Mouse (Mus musculus) brain, embryonic 14.5 days (tissue): Measurements from ENCODE around the gene Map3k20.

ENCODE experiments used
- CTCF ChIP-seq: fragments of 200-500 bp; IDR thresholded peaks from 2 replicates; pipeline ENCODE4 v1.5.1; 2012; ENCODE audit warnings: inconsistent platforms, mild to moderate bottlenecking, moderate library complexity, borderline replicate concordance; ENCODE audit not compliant: insufficient read depth, insufficient read length; ENCODE audit errors: extremely low read depth
- POLR2A ChIP-seq: fragments of 200-500 bp; IDR thresholded peaks from 2 replicates; pipeline ENCODE4 v1.6.1; 2012; ENCODE audit warnings: mild to moderate bottlenecking, inconsistent platforms, borderline replicate concordance; ENCODE audit not compliant: poor library complexity, insufficient read depth, insufficient read length, severe bottlenecking; ENCODE audit errors: extremely low read depth

DNA sequence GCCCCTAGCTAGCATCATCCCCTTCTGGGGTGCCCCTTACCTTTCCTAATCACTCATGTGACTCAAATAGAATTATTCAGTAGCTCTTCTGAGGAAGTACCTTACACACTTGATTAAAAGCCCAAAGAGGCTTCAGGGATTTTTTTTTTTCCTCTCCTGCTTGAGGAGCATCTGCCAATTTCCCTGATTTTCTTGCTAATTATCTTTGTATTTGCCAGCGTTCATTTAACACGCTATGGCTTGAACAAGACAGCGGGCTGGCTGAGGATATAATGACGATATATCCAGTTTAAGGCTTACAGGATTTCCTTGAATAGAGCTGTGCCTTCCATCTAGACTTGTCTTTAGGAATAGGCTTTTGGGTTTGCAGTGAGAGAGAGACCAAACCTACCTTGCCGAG is 91.5 kb downstream of the Map3k20 start:
- TF ChIP-seq CTCF (no peak), POLR2A (no peak)
